ENCODE assay signal across 19 mouse cellular contexts in the genomic region with DNA sequence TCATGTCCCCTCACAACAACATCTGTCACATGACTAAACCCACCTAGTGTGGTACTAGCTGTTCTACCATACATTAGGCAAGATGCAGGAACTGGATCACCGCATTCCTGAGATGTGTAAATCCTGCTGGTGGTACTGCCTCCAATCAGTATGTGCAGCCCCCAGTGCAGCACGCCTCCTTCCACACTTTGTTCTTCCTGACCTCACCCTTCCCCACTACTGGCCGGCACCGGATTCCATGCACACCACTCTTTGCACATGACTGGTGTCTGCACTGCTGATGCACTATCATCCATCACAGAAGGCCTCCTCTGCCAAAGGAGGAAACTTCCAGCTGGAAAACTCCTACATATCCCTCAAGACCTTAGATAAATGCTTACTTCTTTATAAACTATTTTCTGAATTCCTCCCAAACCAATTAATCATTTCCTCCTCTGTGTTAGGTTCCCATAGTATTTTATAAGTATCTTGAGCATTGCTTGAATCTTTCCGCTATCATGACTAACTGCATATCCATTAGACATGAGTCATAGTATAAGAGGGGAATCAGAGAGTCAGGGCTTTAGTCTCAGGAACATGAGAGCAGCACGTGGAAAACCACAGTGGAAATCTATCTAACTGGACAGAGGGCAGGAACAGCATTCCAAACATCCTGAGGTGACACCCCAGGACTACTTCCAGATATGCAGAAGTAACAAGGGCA.
A peak's percentile ranks its signal among the peaks of the same experiment; 100 is the strongest.
DNase-seq lines count a peak whose midpoint lies in the region; ATAC-seq and TF ChIP-seq lines count a peak whose summit lies in the region.
"Had no signal": no experiment of that assay in that cellular context is flagged by ENCODE, and none has a peak within 500 bp of the region (broad histone marks: within the 10 kb centered on the region; RNA-seq: fewer than 3 reads in every experiment).

No protein-coding gene starts in this region.

- H3K9me3 ChIP-seq in heart, embryonic 12.5 days (replicated peaks): no peaks in the 10 kb centered on the region
- H3K9me3 ChIP-seq in lung, embryonic 16.5 days (ENCODE audit: control insufficient read depth, low read length): no peaks in the 10 kb centered on the region
- H3K9me3 ChIP-seq: hindbrain, embryonic 10.5 days; limb, embryonic 13.5 days; midbrain, embryonic 12.5 days had no signal

- H3K27ac ChIP-seq in heart, embryonic 12.5 days (ENCODE audit: poor library complexity, severe bottlenecking): 0 out of 2 replicates have a peak overlapping the region, but pooled peaks have one; percentile 33
- H3K27ac ChIP-seq in lung, embryonic 16.5 days (ENCODE audit: low read length): no peak overlapping the region
- H3K27ac ChIP-seq in gastrocnemius, adult 2 months: no peak overlapping the region
- H3K27ac ChIP-seq in left cerebral cortex, adult 2 months: no peak overlapping the region
- H3K27ac ChIP-seq: hindbrain, embryonic 10.5 days; limb, embryonic 13.5 days; midbrain, embryonic 12.5 days had no signal

- H3K27me3 ChIP-seq in heart, embryonic 12.5 days (replicated peaks): no peaks in the 10 kb centered on the region
- no peaks in the 10 kb centered on the region for H3K27me3 ChIP-seq in lung, embryonic 16.5 days (ENCODE audit: control insufficient read depth, insufficient read depth, low read depth, low read length)
- H3K27me3 ChIP-seq: limb, embryonic 13.5 days; midbrain, embryonic 12.5 days had no signal

- H3K4me1 ChIP-seq in heart, embryonic 12.5 days (replicated peaks): peaks cover 55% of the 10 kb centered on the region
- peaks cover 42% of the 10 kb centered on the region for H3K4me1 ChIP-seq in lung, embryonic 16.5 days (replicated peaks; ENCODE audit: control insufficient read depth, insufficient read depth, low read length)

- no peak overlapping the region for H3K9ac ChIP-seq in heart, embryonic 12.5 days
- no peak overlapping the region for H3K9ac ChIP-seq in lung, embryonic 16.5 days (ENCODE audit: low read length)
- H3K9ac ChIP-seq: forebrain, postnatal 0 days; limb, embryonic 13.5 days; midbrain, embryonic 12.5 days had no signal

- intact Hi-C loops in gastrocnemius, adult 2 months (cut with DNase I): no loop called here
- intact Hi-C loops in left cerebral cortex, adult 2 months (cut with DNase I): loop anchor here (5.0 kb wide), 1 partner anchor 42 kb away; no protein-coding TSS in a partner anchor

- no peaks in the 10 kb centered on the region for H3K36me3 ChIP-seq in heart, embryonic 12.5 days
- H3K36me3 ChIP-seq in lung, embryonic 16.5 days (ENCODE audit: control insufficient read depth, insufficient read depth, low read length): no peaks in the 10 kb centered on the region
- H3K36me3 ChIP-seq: hindbrain, embryonic 10.5 days; limb, embryonic 13.5 days; midbrain, embryonic 12.5 days had no signal

- no peak for TF ChIP-seq CTCF in gastrocnemius, adult 2 months (IDR thresholded peaks at IDR 0.05)
- TF ChIP-seq CTCF in left cerebral cortex, adult 2 months (IDR thresholded peaks at IDR 0.05): no peak

- 43% methylated on average over 6 of the region's 6 CpGs for WGBS in heart, embryonic 12.5 days
- WGBS in lung, embryonic 16.5 days: 41% methylated on average over 6 of the region's 6 CpGs

- no peak for ATAC-seq in heart, embryonic 12.5 days (ENCODE audit: insufficient number of reproducible peaks, low FRiP score)
- peak; percentile 23 for ATAC-seq in lung, embryonic 16.5 days (ENCODE audit: low read depth)
- ATAC-seq: forebrain, postnatal 0 days; inflammation-experienced regulatory T-cells, adult 6 months had no signal

- no peak overlapping the region for H3K4me3 ChIP-seq in heart, embryonic 12.5 days
- no peak overlapping the region for H3K4me3 ChIP-seq in lung, embryonic 16.5 days (ENCODE audit: low read length)
- no peak overlapping the region for H3K4me3 ChIP-seq in gastrocnemius, adult 2 months
- no peak overlapping the region for H3K4me3 ChIP-seq in left cerebral cortex, adult 2 months
- H3K4me3 ChIP-seq: hindbrain, embryonic 10.5 days; limb, embryonic 13.5 days; midbrain, embryonic 12.5 days had no signal

- H3K4me2 ChIP-seq in heart, embryonic 12.5 days: no peak overlapping the region
- no peak overlapping the region for H3K4me2 ChIP-seq in lung, embryonic 16.5 days (ENCODE audit: low read depth, low read length)
- H3K4me2 ChIP-seq: limb, embryonic 13.5 days; midbrain, embryonic 12.5 days had no signal

- no peak for DNase-seq in heart, postnatal 4 days
- DNase-seq in lung, postnatal 10 days: no peak
- peak; percentile 60 for DNase-seq in ZHBTc4 (ENCODE audit: low read depth, low spot score)
- peak; percentile 17 for DNase-seq in yolk sac, embryonic 10.5 days (ENCODE audit: low spot score)
- no peak for DNase-seq in gastrocnemius, adult 2 months
- no peak for DNase-seq in left cerebral cortex, adult 2 months (ENCODE audit: extremely low spot score in 1 of 2, low spot score in 2 of 2)
- DNase-seq: adrenal gland, adult 2 months; cerebellum, adult 8-10 months; embryo, embryonic 11 days; forebrain, postnatal 0 days; gastrocnemius, postnatal 25 days; kidney, postnatal 36 days; thymus, postnatal 14 days had no signal

Comparison
In these comparisons a context has a peak if more than half of its experiments do, and no peak if none do; other contexts are left out.
1. DNase-seq: peak in ZHBTc4 (single experiment) and yolk sac, embryonic 10.5 days (single experiment); none in heart, postnatal 4 days (single experiment), lung, postnatal 10 days (single experiment), gastrocnemius, adult 2 months (single experiment) and left cerebral cortex, adult 2 months (0 of 2).